Mouse (Mus musculus) WW6 (cell line): ENCODE data around the gene Gpha2.

Experiments used
- DNase-seq: peaks from one replicate; pipeline ENCODE4 v3.0.0-alpha.2; 2013; ENCODE audit warnings: low read depth, low spot score

Gene Gpha2

GRCm38 (mm10) chr19:6272738-6273137 is 46.6 kb downstream of the Gpha2 start:
- DNase-seq = no peak

GRCm38 (mm10) chr19:6273592-6273991 is 47.4 kb downstream of the Gpha2 start:
- DNase-seq = no peak

GRCm38 (mm10) chr19:6273998-6274608 is 47.9 kb downstream of the Gpha2 start:
- DNase-seq = no peak

- no peak for DNase-seq
Measured at GRCm38 (mm10) chr19:6275740-6276389, 49.7 kb downstream of the Gpha2 start.

GRCm38 (mm10) chr19:6276426-6277421 is 50.5 kb downstream of the Gpha2 start, which contains the start of gene Ehd1:
Gene Ehd1 (plus strand): TSS chr19:6276725.
- DNase-seq = peak; percentile 95
